Mouse (Mus musculus) stomach, postnatal 0 days (tissue): ENCODE measurements around the gene Tmem139. TPM values are rescaled to one million over a fixed set of nuclear protein-coding genes. Genes with fewer than 3 reads are reported as not detected.

Experiments used
- ATAC-seq: fragments of 200-750 bp; cut with Nextera tagmentation; 2 replicates; pipeline ENCODE4 v1.8.0; 2017; ENCODE audit not compliant: low FRiP score, low TSS enrichment
- DNase-seq: peaks from one replicate; pipeline ENCODE4 v3.0.0-alpha.2; 2016; ENCODE audit warnings: low spot score
- H3K27ac ChIP-seq: fragments of 300-500 bp; sonication (generic); replicated peaks from 2 replicates; pipeline ENCODE4 v1.5.1; 2014; ENCODE audit warnings: mild to moderate bottlenecking, control low read depth
- H3K27me3 ChIP-seq: fragments of 300-500 bp; sonication (generic); 2 replicates; pipeline ENCODE4 v1.6.1; 2014; ENCODE audit warnings: low read length; ENCODE audit not compliant: control insufficient read depth, insufficient read depth
- H3K36me3 ChIP-seq: fragments of 300-500 bp; sonication (generic); 2 replicates; pipeline ENCODE4 v1.6.1; 2014; ENCODE audit warnings: low read length, mixed read lengths; ENCODE audit not compliant: control insufficient read depth, insufficient read depth
- H3K4me1 ChIP-seq: fragments of 300-500 bp; sonication (generic); replicated peaks from 2 replicates; pipeline ENCODE4 v1.6.1; 2014; ENCODE audit warnings: antibody characterized with exemption; ENCODE audit not compliant: control insufficient read depth, insufficient read depth
- H3K4me2 ChIP-seq: fragments of 300-500 bp; sonication (generic); replicated peaks from 2 replicates; pipeline ENCODE4 v1.6.1; 2014; ENCODE audit warnings: low read depth, mild to moderate bottlenecking, control low read depth, moderate library complexity
- H3K4me3 ChIP-seq: fragments of 300-500 bp; sonication (generic); 2 replicates; pipeline ENCODE4 v1.5.1; 2014; ENCODE audit warnings: low read depth, low read length, control low read depth
- H3K9ac ChIP-seq: fragments of 300-500 bp; sonication (generic); 2 replicates; pipeline ENCODE4 v1.6.1; 2014; ENCODE audit warnings: mild to moderate bottlenecking, low read length, control low read depth, mixed read lengths
- H3K9me3 ChIP-seq: fragments of 300-500 bp; sonication (generic); 2 replicates; pipeline ENCODE4 v1.6.1; 2016; ENCODE audit warnings: low read length; ENCODE audit not compliant: control insufficient read depth
- CTCF ChIP-seq: IDR thresholded peaks from 2 replicates; pipeline ENCODE4 v1.5.1; 2016; ENCODE audit warnings: antibody characterized with exemption, low read depth, mild to moderate bottlenecking, moderate library complexity
- EP300 ChIP-seq: optimal IDR thresholded peaks from 2 replicates; pipeline ENCODE3; 2016; ENCODE audit warnings: antibody characterized with exemption
- WGBS: fragments of 180-500 bp; shearing (Covaris S2); extraction: QIAGEN DNeasy Blood & Tissue Kit; methylation state at CpG from one replicate; pipeline ENCODE4 v1.1.7; 2014; 5-methylcytosine and 5-hydroxymethylcytosine counted together
- polyA plus RNA-seq: library from polyadenylated mRNA; unstranded; fragments of >200 nt; fragmentation: Nextera tagmentation; extraction: Ambion mirVana; gene quantifications from 2 replicates; pipeline ENCODE4 v1.2.1, GENCODE M21; 2015

Gene Tmem139
- polyA plus RNA-seq, 1 experiment from 2014 or later: 24.6 TPM

DNA sequence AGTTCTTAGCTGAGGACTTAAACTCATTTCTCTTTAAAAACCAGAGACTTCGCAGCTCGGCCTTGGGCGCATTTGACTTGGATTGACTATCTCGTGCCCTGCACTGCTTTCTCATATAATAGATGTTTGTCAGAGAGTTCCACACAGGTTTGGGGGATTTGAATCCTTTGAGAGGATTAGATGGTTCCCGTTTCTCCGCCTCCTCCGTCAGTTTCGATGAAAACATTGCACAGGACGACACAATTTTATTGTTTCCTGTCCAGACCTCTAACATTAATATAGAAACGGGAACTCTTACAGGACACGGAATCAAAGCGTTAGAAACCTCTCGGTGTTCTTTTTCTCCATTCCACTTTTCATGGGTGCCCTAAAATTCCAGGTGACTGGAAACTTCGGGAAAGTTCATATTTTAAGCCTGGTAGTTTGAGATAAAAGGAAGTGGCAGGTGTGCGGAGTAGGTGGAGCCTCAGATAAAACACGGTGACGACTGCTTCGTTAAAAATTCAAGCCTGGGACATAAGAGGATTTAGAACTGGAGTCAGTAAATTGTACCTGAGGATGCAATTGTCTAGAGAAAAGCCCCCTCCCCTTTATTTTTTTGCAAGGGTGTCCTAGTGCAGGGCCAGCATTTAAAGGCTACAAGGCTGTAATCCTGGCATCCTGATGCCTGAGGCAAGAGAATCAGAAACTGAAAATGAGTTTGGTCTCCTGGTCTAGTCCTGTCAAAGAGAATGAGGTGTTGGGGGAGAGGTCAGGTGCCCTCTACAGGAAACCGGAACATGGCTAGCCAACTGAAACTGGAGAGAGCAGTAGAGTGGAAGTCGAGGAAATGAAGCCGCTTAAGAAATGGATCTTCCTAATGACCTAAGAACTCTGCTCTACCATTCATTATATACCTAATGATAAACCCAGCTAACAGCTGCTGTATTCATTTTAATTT lies 3.9 kb downstream of the Tmem139 start:
- H3K27me3 ChIP-seq: no peaks in the 10 kb centered on the region
- H3K4me1 ChIP-seq: no peaks in the 10 kb centered on the region
- peaks cover 12% of the 10 kb centered on the region for H3K36me3 ChIP-seq
- H3K4me2 ChIP-seq: peak overlapping the region; percentile 88
- WGBS: under 1% methylated on average over 21 of the region's 21 CpGs
- 0 out of 2 replicates have a peak, but pooled peaks have one; percentile 15 for TF ChIP-seq CTCF
- TF ChIP-seq EP300: no peak
- no peaks in the 10 kb centered on the region for H3K9me3 ChIP-seq
- H3K27ac ChIP-seq: peak overlapping the region; percentile 96
- H3K9ac ChIP-seq: peak overlapping the region; percentile 91
- H3K4me3 ChIP-seq: peak overlapping the region; percentile 86
- no peak for ATAC-seq
- peak; percentile 45 for DNase-seq

DNA sequence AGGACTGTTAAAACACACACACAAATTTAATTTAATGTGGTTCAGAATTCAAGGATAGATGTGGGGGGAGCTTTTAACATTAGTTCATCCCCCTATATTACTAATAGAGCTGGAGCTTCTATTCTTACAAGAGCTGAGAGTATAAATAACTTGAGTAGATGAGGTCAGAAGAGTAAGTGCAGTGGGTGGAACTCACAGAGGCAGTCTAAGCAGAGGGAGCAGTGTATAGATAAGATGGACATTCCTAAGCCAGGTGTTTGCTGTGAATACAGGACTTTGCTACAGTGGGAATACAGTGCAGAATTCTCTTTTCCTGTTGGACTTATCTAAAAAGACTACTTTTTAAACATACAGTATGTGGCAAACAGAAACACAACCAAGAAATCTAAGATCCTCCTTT lies 9.0 kb downstream of the Tmem139 start:
- no peaks in the 10 kb centered on the region for H3K9me3 ChIP-seq
- H3K4me2 ChIP-seq: no peak overlapping the region
- H3K27me3 ChIP-seq: no peaks in the 10 kb centered on the region
- H3K27ac ChIP-seq: no peak overlapping the region
- peaks cover 27% of the 10 kb centered on the region for H3K36me3 ChIP-seq
- DNase-seq (no peak), ATAC-seq (peak; percentile 45; the same call in 1 of the 2 replicates)
- TF ChIP-seq CTCF: no peak
- TF ChIP-seq EP300: no peak
- no peak overlapping the region for H3K9ac ChIP-seq
- no peaks in the 10 kb centered on the region for H3K4me1 ChIP-seq
- no peak overlapping the region for H3K4me3 ChIP-seq

- 42% methylated on average over 2 of the region's 2 CpGs for WGBS
- TF ChIP-seq CTCF (no peak), EP300 (no peak)
- DNase-seq (no peak), ATAC-seq (no peak)
- Histone ChIP-seq H3K9me3 (no peaks in the 10 kb centered on the region), H3K36me3 (peaks cover 40% of the 10 kb centered on the region), H3K4me2 (no peak overlapping the region), H3K27me3 (no peaks in the 10 kb centered on the region), H3K4me3 (no peak overlapping the region), H3K27ac (no peak overlapping the region), H3K9ac (no peak overlapping the region), H3K4me1 (no peaks in the 10 kb centered on the region)
Measured at GRCm38 (mm10) chr6:42276151-42276550, 14.4 kb downstream of the Tmem139 start.

DNA sequence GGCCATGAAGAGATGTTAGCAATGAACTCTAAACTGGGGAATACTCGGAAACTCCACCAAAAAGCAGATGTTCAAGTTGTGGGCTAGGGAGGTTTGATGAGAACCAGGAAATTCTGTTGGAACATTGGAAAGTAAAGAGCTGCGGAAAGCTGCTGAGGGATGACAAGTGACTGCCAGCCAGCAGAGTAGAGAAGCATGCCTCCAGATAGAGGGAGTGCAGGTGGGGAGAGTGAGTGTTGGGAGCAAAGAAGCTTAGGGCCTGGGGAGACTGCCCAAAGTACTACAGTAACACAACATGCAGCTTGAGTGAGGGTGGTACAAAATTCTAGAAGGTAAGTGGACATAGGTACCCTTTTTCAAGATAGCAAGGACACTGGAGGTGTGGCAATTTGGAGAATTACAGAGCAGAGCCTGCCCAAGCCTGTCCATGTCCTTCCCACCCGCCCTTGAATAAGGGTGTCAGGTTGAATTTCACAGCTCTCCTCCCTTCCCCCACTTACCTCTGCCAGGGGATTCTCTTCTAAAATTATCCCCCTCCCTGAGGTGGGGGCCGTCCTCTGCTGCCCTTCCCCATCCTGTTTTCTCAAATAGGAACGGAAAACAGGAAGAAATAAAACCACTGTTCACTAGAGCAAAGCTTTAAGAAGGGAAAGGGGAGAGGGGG lies 21.2 kb downstream of the Tmem139 start:
- peaks cover 22% of the 10 kb centered on the region for H3K36me3 ChIP-seq
- ATAC-seq (0 out of 2 replicates have a peak, but pooled peaks have one; percentile 38), DNase-seq (no peak)
- WGBS: 72% methylated on average over 5 of the region's 5 CpGs
- TF ChIP-seq CTCF (no peak), EP300 (no peak)
- H3K4me2 ChIP-seq: no peak overlapping the region
- no peak overlapping the region for H3K4me3 ChIP-seq
- no peaks in the 10 kb centered on the region for H3K4me1 ChIP-seq
- H3K9me3 ChIP-seq: no peaks in the 10 kb centered on the region
- H3K27me3 ChIP-seq: no peaks in the 10 kb centered on the region
- H3K9ac ChIP-seq: no peak overlapping the region
- H3K27ac ChIP-seq: no peak overlapping the region

- Histone ChIP-seq H3K9me3 (no peaks in the 10 kb centered on the region), H3K4me2 (no peak within 1 kb of the TSS), H3K9ac (no peak within 1 kb of the TSS), H3K4me3 (no peak within 1 kb of the TSS), H3K36me3 (peaks cover 7% of the 10 kb centered on the region; the same call in 1 of the 2 replicates), H3K27ac (no peak within 1 kb of the TSS), H3K4me1 (no peaks in the 10 kb centered on the region), H3K27me3 (no peaks in the 10 kb centered on the region)
- 72% methylated on average over 3 of the region's 5 CpGs for WGBS
- TF ChIP-seq CTCF: no peak
- TF ChIP-seq EP300: no peak
- DNase-seq (no peak), ATAC-seq (no peak)
Measured at GRCm38 (mm10) chr6:42286448-42286847, 24.7 kb downstream of the Tmem139 start, which contains the start of gene Clcn1. Clcn1 (plus strand) TSS chr6:42286685.

DNA sequence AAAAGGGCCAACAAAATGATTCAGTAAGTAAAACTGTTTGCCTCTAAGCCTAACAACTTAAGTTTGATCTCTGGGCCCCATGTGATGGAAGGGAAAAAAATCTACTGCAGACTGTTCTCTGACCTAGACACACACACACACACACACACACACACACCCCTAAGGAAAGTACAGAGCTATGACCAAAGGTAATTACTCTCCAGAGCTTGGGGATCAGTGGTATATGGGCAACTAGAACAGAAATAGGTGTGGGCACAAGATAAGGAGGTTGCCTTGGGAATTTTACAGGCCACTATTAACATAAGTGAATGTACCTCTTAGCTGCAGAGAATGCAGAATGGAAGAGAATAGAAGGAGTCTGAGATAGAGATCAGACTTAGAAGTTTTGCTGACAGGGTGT lies 25.8 kb downstream of the Tmem139 start:
- DNase-seq: no peak
- H3K9me3 ChIP-seq: no peaks in the 10 kb centered on the region
- no peak overlapping the region for H3K4me3 ChIP-seq
- no peaks in the 10 kb centered on the region for H3K27me3 ChIP-seq
- H3K27ac ChIP-seq: no peak overlapping the region
- ATAC-seq: peak; percentile 68; the same call in 1 of the 2 replicates
- peaks cover 5% of the 10 kb centered on the region; the same call in 1 of the 2 replicates for H3K36me3 ChIP-seq
- H3K9ac ChIP-seq: no peak overlapping the region
- TF ChIP-seq CTCF (no peak), EP300 (no peak)
- no peaks in the 10 kb centered on the region for H3K4me1 ChIP-seq
- H3K4me2 ChIP-seq: no peak overlapping the region
